Mouse (Mus musculus): ENCODE measurements at regions not wholly inside any gene's neighbourhood (a gene's known extent, or its start where the extent isn't known, plus 50 kb on each side); places are given as distances from the start of the nearest gene placed in this dataset.

DNA sequence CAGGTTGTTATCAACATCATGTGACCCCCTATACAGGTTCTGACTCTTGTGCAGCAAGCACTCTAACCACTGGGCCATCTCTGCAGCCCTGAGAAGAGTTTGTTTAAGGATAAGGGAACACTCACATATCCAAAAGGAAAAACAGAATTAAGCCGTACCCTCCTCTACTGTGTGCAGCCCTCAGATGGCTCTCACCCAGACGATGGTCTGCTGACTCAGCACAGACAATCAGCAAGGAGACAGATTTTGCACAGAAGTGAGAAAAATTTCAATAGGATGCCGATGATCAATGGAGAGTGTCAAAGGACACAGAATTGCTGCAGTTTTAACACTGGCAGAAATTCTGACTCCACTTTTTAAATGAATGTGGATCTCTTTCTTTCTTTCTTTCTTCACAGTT lies 159.4 kb upstream of the Auts2 start:
- Histone ChIP-seq H3K27me3 (ENCODE audit: control insufficient read depth, insufficient read depth, low read length) (no peaks in the 10 kb centered on the region), H3K27ac (ENCODE audit: low read length) (no peak overlapping the region), H3K4me1 (ENCODE audit: control insufficient read depth, insufficient read depth, low read length) (peaks cover 5% of the 10 kb centered on the region; the same call in 1 of the 2 replicates), H3K4me2 (ENCODE audit: low read depth, low read length) (no peak overlapping the region), H3K9ac (ENCODE audit: low read length) (no peak overlapping the region), H3K36me3 (ENCODE audit: control insufficient read depth, insufficient read depth, low read length) (no peaks in the 10 kb centered on the region), H3K4me3 (replicated peaks; ENCODE audit: low read length) (no peak overlapping the region), H3K9me3 (replicated peaks; ENCODE audit: control insufficient read depth, low read length) (no peaks in the 10 kb centered on the region)
- WGBS, result 63% methylated on average over 3 of the region's 3 CpGs
- no peak for ATAC-seq (ENCODE audit: insufficient read depth, low FRiP score)

- WGBS, result 91% methylated on average over 10 of the region's 10 CpGs
- Histone ChIP-seq H3K27me3 (ENCODE audit: control insufficient read depth, insufficient read depth, low read length) (no peaks in the 10 kb centered on the region), H3K9ac (ENCODE audit: low read length) (no peak overlapping the region), H3K4me2 (ENCODE audit: low read depth, low read length) (no peak overlapping the region), H3K4me3 (replicated peaks; ENCODE audit: low read length) (no peak overlapping the region), H3K4me1 (ENCODE audit: control insufficient read depth, insufficient read depth, low read length) (no peaks in the 10 kb centered on the region), H3K27ac (ENCODE audit: low read length) (no peak overlapping the region), H3K9me3 (replicated peaks; ENCODE audit: control insufficient read depth, low read length) (peaks cover 4% of the 10 kb centered on the region), H3K36me3 (ENCODE audit: control insufficient read depth, insufficient read depth, low read length) (no peaks in the 10 kb centered on the region)
- ATAC-seq (ENCODE audit: insufficient read depth, low FRiP score), result no peak
Measured at GRCm38 (mm10) chr5:132690784-132691183, 147.6 kb upstream of the Auts2 start.

- no peaks in the 10 kb centered on the region for H3K27me3 ChIP-seq (ENCODE audit: control insufficient read depth, insufficient read depth, low read length)
Measured at GRCm38 (mm10) chr5:132675261-132675660, 132.1 kb upstream of the Auts2 start.

DNA sequence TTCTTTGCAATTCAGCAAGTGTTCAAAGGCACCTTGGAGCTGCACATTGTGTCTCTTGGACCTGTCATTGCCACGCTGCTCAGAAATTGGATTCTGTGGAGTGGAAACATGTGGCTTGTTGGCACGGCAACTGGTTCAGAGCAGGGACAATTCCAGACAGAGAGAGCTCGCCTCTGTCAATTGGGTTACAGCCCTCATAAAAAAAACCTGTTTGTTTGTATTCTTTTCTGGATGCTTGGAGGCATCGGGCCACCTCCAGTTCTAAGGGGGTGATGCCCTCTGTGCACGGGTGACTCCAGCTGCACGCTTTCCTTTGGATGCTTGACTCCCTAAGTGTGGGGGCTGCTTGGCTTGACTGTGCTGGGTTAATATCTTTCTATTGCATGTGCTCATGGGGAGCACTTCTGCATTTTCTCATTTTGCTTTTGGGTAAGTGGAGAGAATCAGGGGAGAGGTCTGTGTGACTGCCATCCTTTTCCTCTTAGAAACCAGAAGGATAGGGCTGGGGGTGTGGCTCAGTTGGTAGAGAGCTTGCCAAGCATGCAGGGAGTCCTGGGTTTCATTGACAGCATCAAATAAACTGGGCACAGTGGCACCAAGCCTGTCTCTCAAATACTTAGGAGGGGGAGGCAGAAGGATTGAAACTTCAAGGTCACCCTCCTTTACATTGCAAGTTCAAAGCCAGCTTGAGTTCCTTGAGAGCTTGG lies 130.6 kb upstream of the Auts2 start:
- no peak overlapping the region for H3K27ac ChIP-seq (ENCODE audit: low read length)
- ATAC-seq (ENCODE audit: insufficient read depth, low FRiP score), result no peak
- H3K36me3 ChIP-seq (ENCODE audit: control insufficient read depth, insufficient read depth, low read length), result no peaks in the 10 kb centered on the region
- no peak overlapping the region for H3K4me3 ChIP-seq (replicated peaks; ENCODE audit: low read length)
- H3K27me3 ChIP-seq (ENCODE audit: control insufficient read depth, insufficient read depth, low read length), result no peaks in the 10 kb centered on the region
- no peaks in the 10 kb centered on the region for H3K4me1 ChIP-seq (ENCODE audit: control insufficient read depth, insufficient read depth, low read length)
- no peaks in the 10 kb centered on the region for H3K9me3 ChIP-seq (replicated peaks; ENCODE audit: control insufficient read depth, low read length)
- H3K4me2 ChIP-seq (ENCODE audit: low read depth, low read length), result no peak overlapping the region
- WGBS, result 57% methylated on average over 6 of the region's 6 CpGs
- no peak overlapping the region for H3K9ac ChIP-seq (ENCODE audit: low read length)

More at GRCm38 (mm10) chr5:132675261-132675660, 132.1 kb upstream of the Auts2 start:
- Histone ChIP-seq H3K4me2 (ENCODE audit: low read depth, low read length) (no peak overlapping the region), H3K4me3 (replicated peaks; ENCODE audit: low read length) (no peak overlapping the region), H3K27ac (ENCODE audit: low read length) (no peak overlapping the region), H3K4me1 (ENCODE audit: control insufficient read depth, insufficient read depth, low read length) (no peaks in the 10 kb centered on the region), H3K9me3 (replicated peaks; ENCODE audit: control insufficient read depth, low read length) (no peaks in the 10 kb centered on the region), H3K36me3 (ENCODE audit: control insufficient read depth, insufficient read depth, low read length) (no peaks in the 10 kb centered on the region), H3K9ac (ENCODE audit: low read length) (no peak overlapping the region)
- WGBS, result 90% methylated on average over 11 of the region's 11 CpGs
- ATAC-seq (ENCODE audit: insufficient read depth, low FRiP score), result no peak

DNA sequence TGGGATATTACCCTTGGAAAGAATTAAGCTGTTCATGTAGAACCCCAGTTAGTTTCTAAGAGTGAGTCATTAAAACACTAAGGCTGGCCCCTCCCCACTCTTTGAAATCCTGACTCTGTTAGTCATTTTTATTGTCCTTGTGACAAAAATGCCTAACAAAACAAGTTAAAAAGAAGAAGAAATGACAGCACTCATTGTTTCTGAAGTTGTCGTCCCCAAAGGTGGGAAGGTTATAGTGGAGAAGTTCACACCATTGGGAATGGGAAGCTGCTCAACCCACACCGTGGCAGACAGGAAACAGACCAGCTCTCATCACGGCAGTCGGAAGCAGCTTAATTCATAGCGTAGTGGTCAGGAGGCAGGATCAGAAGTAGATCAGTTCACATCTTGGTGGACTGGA lies 128.4 kb upstream of the Auts2 start:
- no peaks in the 10 kb centered on the region for H3K27me3 ChIP-seq (ENCODE audit: control insufficient read depth, insufficient read depth, low read length)
- H3K9ac ChIP-seq (ENCODE audit: low read length), result no peak overlapping the region
- ATAC-seq (ENCODE audit: insufficient read depth, low FRiP score), result no peak
- H3K9me3 ChIP-seq (replicated peaks; ENCODE audit: control insufficient read depth, low read length), result no peaks in the 10 kb centered on the region
- WGBS, result 53% methylated on average over 5 of the region's 5 CpGs
- no peak overlapping the region for H3K27ac ChIP-seq (ENCODE audit: low read length)
- no peak overlapping the region for H3K4me2 ChIP-seq (ENCODE audit: low read depth, low read length)
- no peaks in the 10 kb centered on the region for H3K36me3 ChIP-seq (ENCODE audit: control insufficient read depth, insufficient read depth, low read length)
- no peaks in the 10 kb centered on the region for H3K4me1 ChIP-seq (ENCODE audit: control insufficient read depth, insufficient read depth, low read length)
- H3K4me3 ChIP-seq (replicated peaks; ENCODE audit: low read length), result no peak overlapping the region

GRCm38 (mm10) chr5:132667316-132667715 lies 124.2 kb upstream of the Auts2 start:
- H3K4me3 ChIP-seq (replicated peaks; ENCODE audit: low read length), result no peak overlapping the region
- 38% methylated on average over 4 of the region's 4 CpGs for WGBS
- H3K27me3 ChIP-seq (ENCODE audit: control insufficient read depth, insufficient read depth, low read length), result no peaks in the 10 kb centered on the region
- H3K27ac ChIP-seq (ENCODE audit: low read length), result no peak overlapping the region
- H3K9ac ChIP-seq (ENCODE audit: low read length), result no peak overlapping the region
- H3K9me3 ChIP-seq (replicated peaks; ENCODE audit: control insufficient read depth, low read length), result no peaks in the 10 kb centered on the region
- H3K4me2 ChIP-seq (ENCODE audit: low read depth, low read length), result no peak overlapping the region
- H3K36me3 ChIP-seq (ENCODE audit: control insufficient read depth, insufficient read depth, low read length), result no peaks in the 10 kb centered on the region
- H3K4me1 ChIP-seq (ENCODE audit: control insufficient read depth, insufficient read depth, low read length), result no peaks in the 10 kb centered on the region
- ATAC-seq (ENCODE audit: insufficient read depth, low FRiP score), result no peak

DNA sequence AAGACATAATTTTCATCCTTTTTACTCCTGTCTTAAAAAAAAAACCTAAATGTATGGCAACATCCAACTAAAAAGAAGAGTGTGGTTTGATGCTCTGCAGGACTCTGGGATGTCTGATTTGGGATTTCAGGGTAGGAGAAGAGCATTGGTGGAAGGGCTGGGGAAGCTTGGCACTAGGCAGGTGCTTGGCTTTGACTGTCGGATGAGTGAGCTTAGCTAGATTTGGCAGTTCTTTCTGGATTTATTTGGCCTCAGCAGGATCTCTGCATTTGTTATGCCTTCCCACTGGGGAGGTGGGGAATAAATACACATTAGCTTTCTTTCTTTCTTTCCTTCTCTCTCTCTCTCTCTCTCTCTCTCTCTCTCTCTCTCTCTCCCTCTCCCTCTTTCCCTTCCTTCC lies 118.1 kb upstream of the Auts2 start:
- no peaks in the 10 kb centered on the region for H3K36me3 ChIP-seq (ENCODE audit: control insufficient read depth, insufficient read depth, low read length)
- no peak for ATAC-seq (ENCODE audit: insufficient read depth, low FRiP score)
- 63% methylated on average over 1 of the region's 1 CpGs for WGBS
- no peaks in the 10 kb centered on the region for H3K27me3 ChIP-seq (ENCODE audit: control insufficient read depth, insufficient read depth, low read length)
- H3K4me1 ChIP-seq (ENCODE audit: control insufficient read depth, insufficient read depth, low read length), result no peaks in the 10 kb centered on the region
- no peak overlapping the region for H3K27ac ChIP-seq (ENCODE audit: low read length)
- no peak overlapping the region for H3K4me2 ChIP-seq (ENCODE audit: low read depth, low read length)
- no peak overlapping the region for H3K4me3 ChIP-seq (replicated peaks; ENCODE audit: low read length)
- H3K9me3 ChIP-seq (replicated peaks; ENCODE audit: control insufficient read depth, low read length), result no peaks in the 10 kb centered on the region; the same call in 1 of the 2 replicates
- no peak overlapping the region for H3K9ac ChIP-seq (ENCODE audit: low read length)

- 73% methylated on average over 7 of the region's 7 CpGs for WGBS
Measured at GRCm38 (mm10) chr5:132660036-132660435, 116.9 kb upstream of the Auts2 start.

DNA sequence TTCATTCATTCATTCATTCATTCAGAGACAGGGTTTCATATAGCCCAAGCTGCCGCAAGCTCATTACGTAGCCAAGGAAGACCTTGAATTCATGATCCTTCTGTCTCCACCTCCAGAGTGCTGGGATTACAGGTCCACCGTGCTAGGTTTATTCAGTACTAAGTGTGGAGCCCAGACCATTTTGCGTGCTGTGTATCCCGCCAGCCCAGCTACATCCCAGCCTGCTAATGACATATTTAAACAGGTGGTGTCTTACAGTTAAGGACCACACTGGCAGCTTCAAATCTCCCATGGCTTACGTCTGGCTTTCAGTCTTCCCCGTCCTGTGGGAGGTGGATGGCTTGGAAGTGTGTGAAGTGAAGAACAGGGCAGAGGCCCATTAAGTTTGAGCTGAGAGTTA lies 111.2 kb upstream of the Auts2 start:
- no peaks in the 10 kb centered on the region for H3K4me1 ChIP-seq (ENCODE audit: control insufficient read depth, insufficient read depth, low read length)
- no peak overlapping the region for H3K27ac ChIP-seq (ENCODE audit: low read length)
- no peak for ATAC-seq (ENCODE audit: insufficient read depth, low FRiP score)
- H3K4me3 ChIP-seq (replicated peaks; ENCODE audit: low read length), result no peak overlapping the region
- H3K9me3 ChIP-seq (replicated peaks; ENCODE audit: control insufficient read depth, low read length), result no peaks in the 10 kb centered on the region; the same call in 1 of the 2 replicates
- no peaks in the 10 kb centered on the region for H3K27me3 ChIP-seq (ENCODE audit: control insufficient read depth, insufficient read depth, low read length)
- no peak overlapping the region for H3K9ac ChIP-seq (ENCODE audit: low read length)
- no peaks in the 10 kb centered on the region for H3K36me3 ChIP-seq (ENCODE audit: control insufficient read depth, insufficient read depth, low read length)
- WGBS, result 72% methylated on average over 7 of the region's 7 CpGs
- H3K4me2 ChIP-seq (ENCODE audit: low read depth, low read length), result no peak overlapping the region

More at GRCm38 (mm10) chr5:132660036-132660435, 116.9 kb upstream of the Auts2 start:
- ATAC-seq (ENCODE audit: insufficient read depth, low FRiP score), result no peak
- Histone ChIP-seq H3K9ac (ENCODE audit: low read length) (no peak overlapping the region), H3K4me2 (ENCODE audit: low read depth, low read length) (no peak overlapping the region), H3K36me3 (ENCODE audit: control insufficient read depth, insufficient read depth, low read length) (no peaks in the 10 kb centered on the region), H3K27ac (ENCODE audit: low read length) (no peak overlapping the region), H3K27me3 (ENCODE audit: control insufficient read depth, insufficient read depth, low read length) (no peaks in the 10 kb centered on the region), H3K9me3 (replicated peaks; ENCODE audit: control insufficient read depth, low read length) (no peaks in the 10 kb centered on the region; the same call in 1 of the 2 replicates), H3K4me1 (ENCODE audit: control insufficient read depth, insufficient read depth, low read length) (no peaks in the 10 kb centered on the region), H3K4me3 (replicated peaks; ENCODE audit: low read length) (no peak overlapping the region)
